Mouse (Mus musculus) MEL (cell line): ENCODE results near the gene Adgrg6. TPM values are rescaled to one million over a fixed set of nuclear protein-coding genes. Genes with fewer than 3 reads are reported as not detected.

ENCODE experiments used
- DNase-seq: peaks from one replicate; pipeline ENCODE4 v3.0.0; 2011; ENCODE audit warnings: low read depth, low spot score
- H3K27ac ChIP-seq: 2 replicates; pipeline ENCODE4 v1.5.1; 2012; ENCODE audit warnings: low read depth, mild to moderate bottlenecking, control low read depth, low read length, moderate library complexity; ENCODE audit not compliant: control insufficient read depth
- H3K27me3 ChIP-seq, 2 experiments: fragments of 150-350 bp in 1 of 2; sonication (generic) in 1 of 2; 2 replicates each; pipeline ENCODE4 v1.6.1; 2012; ENCODE audit warnings: low read length in 2 of 2, mild to moderate bottlenecking in 2 of 2, improper control_type of control experiment in 1 of 2, moderate library complexity in 1 of 2; ENCODE audit not compliant: insufficient read depth in 2 of 2, control insufficient read depth in 1 of 2
- H3K36me3 ChIP-seq, 2 experiments: 2 replicates each; pipeline ENCODE4 v1.6.1; 2012 to 2014; ENCODE audit warnings: low read length in 2 of 2, improper control_type of control experiment in 1 of 2, inconsistent platforms in 1 of 2, mild to moderate bottlenecking in 1 of 2; ENCODE audit not compliant: insufficient read depth in 2 of 2, control insufficient read depth in 1 of 2
- H3K4me1 ChIP-seq, 2 experiments: fragments of 150-350 bp in 1 of 2; sonication (generic) in 1 of 2; 2 replicates each; pipeline ENCODE4 v1.6.1; 2012; ENCODE audit warnings: low read length in 2 of 2, improper control_type of control experiment in 1 of 2, mild to moderate bottlenecking in 1 of 2; ENCODE audit not compliant: insufficient read depth in 2 of 2, control insufficient read depth in 1 of 2
- H3K4me3 ChIP-seq, 2 experiments: fragments of 150-350 bp in 1 of 2; sonication (generic) in 1 of 2; 2 replicates each; pipeline ENCODE4 v1.5.1; 2012; ENCODE audit warnings: low read depth in 2 of 2, low read length in 2 of 2, mild to moderate bottlenecking in 2 of 2, moderate library complexity in 2 of 2, control low read depth in 1 of 2, improper control_type of control experiment in 1 of 2; ENCODE audit not compliant: control insufficient read depth in 1 of 2, insufficient read depth in 1 of 2
- H3K79me2 ChIP-seq: 2 replicates; pipeline ENCODE4 v1.6.1; 2012; ENCODE audit warnings: mild to moderate bottlenecking, low read length, moderate library complexity; ENCODE audit not compliant: control insufficient read depth, poor library complexity, insufficient read depth
- H3K9ac ChIP-seq: 2 replicates; pipeline ENCODE4 v1.6.1; 2012; ENCODE audit warnings: low read depth, mild to moderate bottlenecking, control low read depth, low read length, moderate library complexity; ENCODE audit not compliant: control insufficient read depth, poor library complexity, severe bottlenecking
- H3K9me3 ChIP-seq: fragments of 150-350 bp; sonication (generic); replicated peaks from 2 replicates; pipeline ENCODE4 v1.6.1; 2012; ENCODE audit warnings: mild to moderate bottlenecking, low read length, improper control_type of control experiment, moderate library complexity; ENCODE audit not compliant: insufficient read depth
- BHLHE40 ChIP-seq: IDR thresholded peaks from 2 replicates; pipeline ENCODE4 v1.6.1; 2012; ENCODE audit warnings: low read depth, mild to moderate bottlenecking, inconsistent platforms, low read length, improper control_type of control experiment, borderline replicate concordance
- CHD1 ChIP-seq: IDR thresholded peaks from 2 replicates; pipeline ENCODE4 v1.6.1; 2012; ENCODE audit warnings: low read depth, mild to moderate bottlenecking, inconsistent platforms, low read length, improper control_type of control experiment
- CHD2 ChIP-seq: IDR thresholded peaks from 2 replicates; pipeline ENCODE4 v1.6.1; 2011; ENCODE audit warnings: low read length, improper control_type of control experiment
- CTCF ChIP-seq, 3 experiments: IDR thresholded peaks in 2 of 3; conservative IDR thresholded peaks in 1 of 3; 2 replicates each; pipeline ENCODE4 v1.5.1; 2011 to 2012; ENCODE audit warnings: low read length in 3 of 3, low read depth in 2 of 3, mild to moderate bottlenecking in 2 of 3, improper control_type of control experiment in 1 of 3, inconsistent platforms in 1 of 3, mixed read lengths in 1 of 3, moderate library complexity in 1 of 3; ENCODE audit not compliant: control insufficient read depth in 1 of 3, insufficient read depth in 1 of 3, poor library complexity in 1 of 3, severe bottlenecking in 1 of 3
- E2F4 ChIP-seq: IDR thresholded peaks from 2 replicates; pipeline ENCODE4 v1.6.1; 2011; ENCODE audit warnings: low read depth, low read length, improper control_type of control experiment, borderline replicate concordance
- ELF1 ChIP-seq: IDR thresholded peaks from 2 replicates; pipeline ENCODE4 v1.6.1; 2014; ENCODE audit warnings: low read depth, mild to moderate bottlenecking, inconsistent platforms, low read length, improper control_type of control experiment, moderate library complexity
- EP300 ChIP-seq, 2 experiments: IDR thresholded peaks; 2 replicates each; pipeline ENCODE4 v1.6.1; 2011; ENCODE audit warnings: improper control_type of control experiment in 2 of 2, low read length in 2 of 2, low read depth in 1 of 2, mild to moderate bottlenecking in 1 of 2
- ETS1 ChIP-seq: IDR thresholded peaks from 2 replicates; pipeline ENCODE4 v1.6.1; 2012; ENCODE audit warnings: low read depth, mild to moderate bottlenecking, inconsistent platforms, low read length, improper control_type of control experiment, moderate library complexity
- GATA1 ChIP-seq: IDR thresholded peaks from 2 replicates; pipeline ENCODE4 v1.6.1; 2011; ENCODE audit warnings: low read depth, low read length, improper control_type of control experiment
- HCFC1 ChIP-seq: IDR thresholded peaks from 2 replicates; pipeline ENCODE4 v1.6.1; 2012; ENCODE audit warnings: low read depth, mild to moderate bottlenecking, inconsistent platforms, low read length, improper control_type of control experiment, moderate library complexity
- MAFK ChIP-seq: IDR thresholded peaks from 2 replicates; pipeline ENCODE4 v1.6.1; 2011; ENCODE audit warnings: low read depth, mild to moderate bottlenecking, low read length, improper control_type of control experiment, borderline replicate concordance
- MAX ChIP-seq: IDR thresholded peaks from 2 replicates; pipeline ENCODE4 v1.6.1; 2011; ENCODE audit warnings: low read length, improper control_type of control experiment
- MAZ ChIP-seq: IDR thresholded peaks from 2 replicates; pipeline ENCODE4 v1.6.1; 2012; ENCODE audit warnings: low read depth, mild to moderate bottlenecking, inconsistent platforms, low read length, improper control_type of control experiment
- MEF2A ChIP-seq: IDR thresholded peaks from 2 replicates; pipeline ENCODE4 v1.6.1; 2014; ENCODE audit warnings: low read depth, mild to moderate bottlenecking, inconsistent platforms, low read length, improper control_type of control experiment; ENCODE audit not compliant: poor library complexity, insufficient replicate concordance, severe bottlenecking; ENCODE audit errors: extremely low read depth
- MXI1 ChIP-seq: IDR thresholded peaks from 2 replicates; pipeline ENCODE4 v1.6.1; 2011; ENCODE audit warnings: mild to moderate bottlenecking, low read depth, low read length, improper control_type of control experiment
- MYB ChIP-seq: IDR thresholded peaks from 2 replicates; pipeline ENCODE4 v1.6.1; 2011; ENCODE audit warnings: mild to moderate bottlenecking, low read depth, low read length, improper control_type of control experiment
- NELFE ChIP-seq: IDR thresholded peaks from 2 replicates; pipeline ENCODE4 v1.6.1; 2011; ENCODE audit warnings: low read depth, low read length, improper control_type of control experiment
- POLR2A ChIP-seq, 2 experiments: IDR thresholded peaks; 2 replicates each; pipeline ENCODE4 v1.6.1; 2011 to 2012; ENCODE audit warnings: low read length in 2 of 2, mild to moderate bottlenecking in 2 of 2, control low read depth in 1 of 2, improper control_type of control experiment in 1 of 2, low read depth in 1 of 2, moderate library complexity in 1 of 2; ENCODE audit not compliant: control insufficient read depth in 1 of 2, insufficient read depth in 1 of 2, poor library complexity in 1 of 2
- POLR2AphosphoS5 ChIP-seq: IDR thresholded peaks from 2 replicates; pipeline ENCODE4 v1.6.1; 2012; ENCODE audit warnings: low read depth, borderline replicate concordance, mild to moderate bottlenecking, inconsistent platforms, low read length, moderate library complexity, mixed read lengths
- RAD21 ChIP-seq: IDR thresholded peaks from 2 replicates; pipeline ENCODE4 v1.6.1; 2011; ENCODE audit warnings: mild to moderate bottlenecking, low read depth, low read length, improper control_type of control experiment
- SIN3A ChIP-seq: IDR thresholded peaks from 2 replicates; pipeline ENCODE4 v1.6.1; 2012; ENCODE audit warnings: low read length, improper control_type of control experiment, inconsistent platforms
- SMC3 ChIP-seq: IDR thresholded peaks from 2 replicates; pipeline ENCODE4 v1.6.1; 2011; ENCODE audit warnings: low read depth, low read length, improper control_type of control experiment
- TAL1 ChIP-seq: IDR thresholded peaks from 2 replicates; pipeline ENCODE4 v1.6.1; 2012; ENCODE audit warnings: mild to moderate bottlenecking, inconsistent platforms, low read length, moderate library complexity, mixed read lengths
- TCF12 ChIP-seq: IDR thresholded peaks from 2 replicates; pipeline ENCODE4 v1.6.1; 2014; ENCODE audit warnings: low read depth, mild to moderate bottlenecking, inconsistent platforms, low read length, improper control_type of control experiment, moderate library complexity
- ZC3H11A ChIP-seq: IDR thresholded peaks from 2 replicates; pipeline ENCODE4 v1.6.1; 2012; ENCODE audit warnings: low read depth, mild to moderate bottlenecking, inconsistent platforms, low read length, improper control_type of control experiment
- ZKSCAN1 ChIP-seq: IDR thresholded peaks from 2 replicates; pipeline ENCODE4 v1.6.1; 2012; ENCODE audit warnings: low read depth, mild to moderate bottlenecking, inconsistent platforms, low read length, improper control_type of control experiment, moderate library complexity
- polyA plus RNA-seq, 2 experiments: library from polyadenylated mRNA; stranded (reverse) in 1 of 2; unstranded in 1 of 2; fragments of >175 nt in 1 of 2; fragments of >200 nt in 1 of 2; gene quantifications; 2 replicates each; pipeline versions ENCODE4 v1.2.1 to v1.2.4; 2012; ENCODE audit warnings: low replicate concordance in 2 of 2, low read depth in 1 of 2; ENCODE audit not compliant: insufficient read length in 2 of 2, insufficient read depth in 1 of 2, missing spikeins in 1 of 2
- total RNA-seq: library from RNA; depleted of rRNA; stranded (reverse); fragments of 300-350 nt; gene quantifications from 2 replicates; pipeline ENCODE4 v1.2.3, GENCODE M21; 2012

Gene Adgrg6
- total and polyA plus RNA-seq, 3 experiments, result not detected

DNA sequence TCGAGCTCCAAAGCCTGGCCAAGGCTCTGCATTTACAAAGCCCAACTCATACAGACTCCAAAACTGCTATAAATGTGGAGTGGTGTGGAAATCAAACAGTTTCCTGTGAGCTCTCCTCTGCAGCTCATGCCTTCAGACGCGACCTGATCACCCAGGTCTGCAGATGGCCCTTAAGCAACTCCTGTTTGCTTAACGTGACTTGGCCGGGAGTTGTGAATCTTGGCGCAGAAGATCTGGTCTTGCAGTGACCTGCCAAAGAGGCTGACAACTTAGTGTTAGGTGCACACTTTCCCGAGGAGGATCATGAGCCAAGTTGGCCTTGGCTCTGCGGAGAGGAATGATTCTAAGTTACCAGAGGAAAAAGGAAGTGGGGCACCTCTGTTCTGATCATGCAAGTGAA is 143.7 kb downstream of the Adgrg6 start:
- H3K79me2 ChIP-seq, result no peaks in the 10 kb centered on the region
- H3K27ac ChIP-seq, result no peak overlapping the region
- peaks cover 3 to 4% of the 10 kb centered on the region in 2 experiments; a peak in 3 of 4 replicates for H3K27me3 ChIP-seq
- no peaks in the 10 kb centered on the region for H3K36me3 ChIP-seq
- H3K4me3 ChIP-seq, result peak overlapping the region in 1 of 2 experiments; percentile 4; a peak in 1 of 4 replicates
- H3K9me3 ChIP-seq, result no peaks in the 10 kb centered on the region
- H3K4me1 ChIP-seq, result no peaks in the 10 kb centered on the region
- DNase-seq, result no peak
- H3K9ac ChIP-seq, result no peak overlapping the region
- no peak for TF ChIP-seq EP300 (IDR thresholded peaks at IDR 0.05; ENCODE audit: low read depth in 1 of 2, low read length in 2 of 2)
- no peak for TF ChIP-seq POLR2AphosphoS5
- TF ChIP-seq BHLHE40, result no peak
- no peak for TF ChIP-seq CTCF (IDR thresholded peaks at IDR 0.05 in 2 of 3, conservative IDR thresholded peaks at IDR 0.05 in 1 of 3; ENCODE audit: control insufficient read depth in 1 of 3, insufficient read depth in 1 of 3, low read depth in 2 of 3, low read length in 3 of 3, poor library complexity in 1 of 3, severe bottlenecking in 1 of 3)
- no peak for TF ChIP-seq MXI1
- no peak for TF ChIP-seq ZC3H11A
- TF ChIP-seq MAX, result no peak
- no peak for TF ChIP-seq TCF12
- TF ChIP-seq TAL1, result no peak
- no peak for TF ChIP-seq POLR2A (IDR thresholded peaks at IDR 0.05; ENCODE audit: control insufficient read depth in 1 of 2, insufficient read depth in 1 of 2, low read depth in 1 of 2, low read length in 2 of 2, poor library complexity in 1 of 2)
- no peak for TF ChIP-seq MAFK

DNA sequence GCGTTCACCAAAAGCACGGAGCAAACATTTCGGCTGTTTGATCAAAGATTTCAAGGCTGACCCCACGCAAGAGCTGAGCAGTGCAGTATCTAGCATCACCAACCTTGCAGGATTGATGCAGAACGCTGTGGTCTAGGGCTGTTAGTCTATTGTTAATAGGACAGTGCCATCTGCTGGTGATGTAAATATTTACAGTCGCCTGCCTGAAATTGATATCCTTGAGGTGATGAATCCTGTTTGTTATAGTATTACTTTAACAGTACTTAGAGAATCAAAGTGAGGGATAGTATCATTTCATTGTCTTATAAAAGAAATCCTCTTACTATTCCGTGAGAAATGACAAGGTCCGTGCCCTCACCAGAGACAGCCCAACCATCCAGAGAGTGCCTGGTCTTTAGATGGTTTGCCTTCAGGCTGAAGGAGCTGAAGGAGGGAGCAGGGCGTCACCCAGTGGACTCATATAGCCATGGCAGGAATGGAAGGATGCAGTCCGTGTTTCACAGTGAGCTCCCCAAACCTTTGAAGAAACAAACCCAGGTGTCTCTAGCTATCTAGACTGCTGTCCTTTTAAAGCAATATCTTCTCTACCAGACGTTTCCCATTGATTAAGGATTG is 154.3 kb downstream of the Adgrg6 start:
- H3K4me1 ChIP-seq, result no peaks in the 10 kb centered on the region
- H3K9me3 ChIP-seq, result no peaks in the 10 kb centered on the region
- DNase-seq, result peak; percentile 72
- H3K27me3 ChIP-seq, result no peaks in the 10 kb centered on the region; a peak in 1 of 4 replicates
- H3K36me3 ChIP-seq, result no peaks in the 10 kb centered on the region
- H3K79me2 ChIP-seq, result no peaks in the 10 kb centered on the region
- no peak overlapping the region for H3K4me3 ChIP-seq
- H3K27ac ChIP-seq, result no peak overlapping the region
- TF ChIP-seq MYB, result no peak
- TF ChIP-seq SMC3, result peak; percentile 57
- no peak for TF ChIP-seq POLR2A (IDR thresholded peaks at IDR 0.05; ENCODE audit: control insufficient read depth in 1 of 2, insufficient read depth in 1 of 2, low read depth in 1 of 2, low read length in 2 of 2, poor library complexity in 1 of 2)
- no peak for TF ChIP-seq EP300 (IDR thresholded peaks at IDR 0.05; ENCODE audit: low read depth in 1 of 2, low read length in 2 of 2)
- no peak for TF ChIP-seq E2F4
- no peak for TF ChIP-seq SIN3A
- TF ChIP-seq ETS1, result no peak
- no peak for TF ChIP-seq ZKSCAN1
- TF ChIP-seq ELF1, result no peak
- no peak for TF ChIP-seq NELFE
- peak; percentile 31 to 49 (median 41); a peak in 5 of 6 replicates for TF ChIP-seq CTCF (IDR thresholded peaks at IDR 0.05 in 2 of 3, conservative IDR thresholded peaks at IDR 0.05 in 1 of 3; ENCODE audit: control insufficient read depth in 1 of 3, insufficient read depth in 1 of 3, low read depth in 2 of 3, low read length in 3 of 3, poor library complexity in 1 of 3, severe bottlenecking in 1 of 3)
- no peak for TF ChIP-seq MEF2A
- TF ChIP-seq GATA1, result no peak
- no peak for TF ChIP-seq HCFC1
- TF ChIP-seq BHLHE40, result no peak
- TF ChIP-seq TCF12, result no peak
- TF ChIP-seq MAZ, result no peak
- no peak for TF ChIP-seq POLR2AphosphoS5
- TF ChIP-seq CHD2, result no peak
- TF ChIP-seq CHD1, result no peak
- TF ChIP-seq MAFK, result no peak
- peak; percentile 51 for TF ChIP-seq RAD21
- H3K9ac ChIP-seq, result no peak overlapping the region
